In genomic region chr12:27083089-27083488, GRCm38 (mm10) we compare ENCODE assay signal across 8 mouse cellular contexts.
DNase-seq lines count a peak whose midpoint lies in the region; ATAC-seq and TF ChIP-seq lines count a peak whose summit lies in the region.
"Had no signal": no experiment of that assay in that cellular context is flagged by ENCODE, and none has a peak within 500 bp of the region (broad histone marks: within the 10 kb centered on the region; RNA-seq: fewer than 3 reads in every experiment).

No protein-coding gene starts in this region.

- H3K9me3 ChIP-seq in lung, embryonic 16.5 days (ENCODE audit: control insufficient read depth, low read length) = no peaks in the 10 kb centered on the region

- TF ChIP-seq POLR2A in embryonic fibroblast, embryonic 13.5 days (IDR thresholded peaks at IDR 0.05; ENCODE audit: low read depth, low read length) = no peak

- TF ChIP-seq CTCF in embryonic fibroblast, embryonic 13.5 days (IDR thresholded peaks at IDR 0.05; ENCODE audit: borderline replicate concordance, insufficient read depth, low read length) = no peak
- no peak for TF ChIP-seq CTCF in left cerebral cortex, adult 2 months (IDR thresholded peaks at IDR 0.05)

- WGBS in lung, embryonic 16.5 days = 4% methylated on average over 8 of the region's 8 CpGs

- intact Hi-C loops in left cerebral cortex, adult 2 months (cut with DNase I) = loop anchor here (2.0 kb wide), 1 partner anchor 260 kb away; the partner anchor contains the start of gene Sox11

- no peaks in the 10 kb centered on the region; the same call in 1 of the 2 replicates for H3K4me1 ChIP-seq in lung, embryonic 16.5 days (replicated peaks; ENCODE audit: control insufficient read depth, insufficient read depth, low read length)
- peaks cover 6% of the 10 kb centered on the region; the same call in 1 of the 2 replicates for H3K4me1 ChIP-seq in embryonic fibroblast, embryonic 13.5 days (ENCODE audit: control insufficient read depth, insufficient read depth, low read length)
- H3K4me1 ChIP-seq: megakaryocyte, embryonic 14.5 days had no signal

- H3K27me3 ChIP-seq in lung, embryonic 16.5 days (ENCODE audit: control insufficient read depth, insufficient read depth, low read depth, low read length) = no peaks in the 10 kb centered on the region
- H3K27me3 ChIP-seq: megakaryocyte, embryonic 14.5 days had no signal

- H3K27ac ChIP-seq in lung, embryonic 16.5 days (ENCODE audit: low read length) = no peak overlapping the region
- peak overlapping the region; percentile 55; the same call in 1 of the 2 replicates for H3K27ac ChIP-seq in embryonic fibroblast, embryonic 13.5 days (ENCODE audit: insufficient read depth, low read length)
- H3K27ac ChIP-seq in left cerebral cortex, adult 2 months = peak overlapping the region; percentile 66

- DNase-seq in lung, postnatal 4 days = no peak
- DNase-seq in left cerebral cortex, adult 2 months (ENCODE audit: extremely low spot score in 1 of 2, low spot score in 2 of 2) = peak; percentile 26 to 31
- peak; percentile 71 for DNase-seq in retina, embryonic 14.5 days (ENCODE audit: low spot score)
- no peak for DNase-seq in ovary, postnatal 10 days (ENCODE audit: low spot score)
- no peak for DNase-seq in kidney, postnatal 25 days

- peak; percentile 41; the same call in 1 of the 2 replicates for ATAC-seq in lung, embryonic 16.5 days (ENCODE audit: low read depth)

- peak overlapping the region; percentile 49 for H3K4me2 ChIP-seq in lung, embryonic 16.5 days (ENCODE audit: low read depth, low read length)

- H3K9ac ChIP-seq in lung, embryonic 16.5 days (ENCODE audit: low read length) = no peak overlapping the region

- peak overlapping the region; percentile 22 for H3K4me3 ChIP-seq in lung, embryonic 16.5 days (ENCODE audit: low read length)
- no peak overlapping the region for H3K4me3 ChIP-seq in embryonic fibroblast, embryonic 13.5 days (ENCODE audit: insufficient read depth, low read length)
- peak overlapping the region; percentile 22 for H3K4me3 ChIP-seq in left cerebral cortex, adult 2 months
- H3K4me3 ChIP-seq: megakaryocyte, embryonic 14.5 days had no signal

- H3K36me3 ChIP-seq in lung, embryonic 16.5 days (ENCODE audit: control insufficient read depth, insufficient read depth, low read length) = no peaks in the 10 kb centered on the region

Comparison
In these comparisons a context has a peak if more than half of its experiments do, and no peak if none do; other contexts are left out.
1. DNase-seq: peak in left cerebral cortex, adult 2 months (2 of 2) and retina, embryonic 14.5 days (single experiment); none in lung, postnatal 4 days (0 of 2), ovary, postnatal 10 days (single experiment) and kidney, postnatal 25 days (0 of 2).